Mouse (Mus musculus) limb, embryonic 15.5 days (tissue): Measurements from ENCODE around the gene 1700025G04Rik. TPM values are rescaled to one million over a fixed set of nuclear protein-coding genes. Genes with fewer than 3 reads are reported as not detected.

Experiments
- ATAC-seq: fragments of 200-750 bp; cut with Nextera tagmentation; 2 replicates; pipeline ENCODE4 v1.8.0; 2017; ENCODE audit warnings: low read depth, moderate TSS enrichment; ENCODE audit not compliant: insufficient number of reproducible peaks, low FRiP score, low TSS enrichment
- H3K27ac ChIP-seq: fragments of 300-500 bp; sonication (generic); 2 replicates; pipeline ENCODE4 v1.5.1; 2015; ENCODE audit warnings: moderate library complexity, mild to moderate bottlenecking, inconsistent platforms
- H3K27me3 ChIP-seq: fragments of 300-500 bp; sonication (generic); 2 replicates; pipeline ENCODE4 v1.6.1; 2015; ENCODE audit warnings: inconsistent platforms
- H3K36me3 ChIP-seq: fragments of 300-500 bp; sonication (generic); 2 replicates; pipeline ENCODE4 v1.6.1; 2015; ENCODE audit warnings: inconsistent platforms
- H3K4me1 ChIP-seq: fragments of 300-500 bp; sonication (generic); 2 replicates; pipeline ENCODE4 v1.6.1; 2015; ENCODE audit warnings: inconsistent platforms
- H3K4me2 ChIP-seq: fragments of 300-500 bp; sonication (generic); 2 replicates; pipeline ENCODE4 v1.6.1; 2015; ENCODE audit warnings: mild to moderate bottlenecking, inconsistent platforms
- H3K4me3 ChIP-seq: fragments of 300-500 bp; sonication (generic); 2 replicates; pipeline ENCODE4 v1.5.1; 2015; ENCODE audit warnings: mild to moderate bottlenecking, inconsistent platforms
- H3K9ac ChIP-seq: fragments of 300-500 bp; sonication (generic); 2 replicates; pipeline ENCODE4 v1.6.1; 2015; ENCODE audit warnings: inconsistent platforms
- H3K9me3 ChIP-seq: fragments of 300-500 bp; sonication (generic); 2 replicates; pipeline ENCODE4 v1.6.1; 2016; ENCODE audit warnings: inconsistent platforms
- WGBS: fragments of 180-500 bp; shearing (Covaris S2); methylation state at CpG from one replicate; pipeline ENCODE4 v1.1.7; 2015; 5-methylcytosine and 5-hydroxymethylcytosine counted together
- polyA plus RNA-seq: library from polyadenylated mRNA; unstranded; fragments of >200 nt; fragmentation: Nextera tagmentation; extraction: Ambion mirVana; gene quantifications from 2 replicates; pipeline ENCODE4 v1.2.1, GENCODE M21; 2015

1700025G04Rik gene
- polyA plus RNA-seq, 1 experiment from 2014 or later, result 40.3 TPM

GRCm38 (mm10) chr1:152088791-152089401 is 1.0 kb downstream of the 1700025G04Rik start:
- Histone ChIP-seq H3K4me2 (peak overlapping the region; percentile 87), H3K9ac (peak overlapping the region; percentile 93), H3K4me3 (peak overlapping the region; percentile 89), H3K36me3 (no peaks in the 10 kb centered on the region), H3K9me3 (no peaks in the 10 kb centered on the region), H3K27ac (peak overlapping the region; percentile 95), H3K4me1 (peaks cover 57% of the 10 kb centered on the region), H3K27me3 (no peaks in the 10 kb centered on the region)
- no peak for ATAC-seq
- 2% methylated on average over 16 of the region's 16 CpGs for WGBS

DNA sequence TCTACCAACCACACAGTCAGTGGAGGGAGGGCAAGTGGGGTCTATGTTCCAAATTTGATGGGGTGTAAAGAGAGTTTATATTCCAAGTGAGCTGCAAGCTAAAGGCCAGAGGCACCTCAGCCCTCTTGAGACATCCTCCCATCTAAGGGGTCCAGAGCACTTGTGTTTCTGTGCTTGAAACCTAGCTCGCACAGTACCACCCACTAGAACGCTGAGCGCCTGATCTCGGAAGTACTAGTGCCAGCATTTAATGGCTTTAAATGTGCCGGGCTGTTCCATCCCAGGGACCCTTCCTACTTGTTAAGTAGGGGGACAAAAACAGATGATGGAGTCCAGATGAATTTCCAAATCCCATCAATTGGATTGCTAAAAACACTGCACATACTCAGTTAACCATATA is 1.9 kb downstream of the 1700025G04Rik start:
- H3K9ac ChIP-seq, result no peak overlapping the region
- no peak overlapping the region for H3K27ac ChIP-seq
- no peaks in the 10 kb centered on the region for H3K27me3 ChIP-seq
- H3K36me3 ChIP-seq, result no peaks in the 10 kb centered on the region
- ATAC-seq, result no peak
- WGBS, result 48% methylated on average over 5 of the region's 5 CpGs
- peak overlapping the region; percentile 89 for H3K4me3 ChIP-seq
- H3K4me2 ChIP-seq, result peak overlapping the region; percentile 87
- no peaks in the 10 kb centered on the region for H3K9me3 ChIP-seq
- H3K4me1 ChIP-seq, result peaks cover 60% of the 10 kb centered on the region

DNA sequence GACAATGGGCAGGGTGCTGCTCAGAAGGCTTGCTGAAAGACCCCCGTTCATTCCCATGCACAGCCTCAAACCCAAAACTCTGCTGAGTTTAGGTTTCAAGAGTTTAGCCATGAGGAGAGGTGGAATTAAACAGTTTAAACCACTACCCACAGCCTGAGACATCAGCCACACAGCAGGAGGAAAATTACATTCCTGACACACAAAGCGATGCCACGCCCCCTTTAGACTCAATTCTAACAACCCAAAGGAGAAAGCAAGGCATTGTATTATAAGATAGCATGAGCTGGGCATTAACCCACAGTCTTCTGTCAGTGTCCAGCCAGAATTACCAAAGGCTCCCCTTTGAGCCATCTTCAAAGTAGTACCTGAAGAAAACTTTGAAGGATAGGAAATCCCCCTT is 3.0 kb downstream of the 1700025G04Rik start:
- Histone ChIP-seq H3K9ac (no peak overlapping the region), H3K36me3 (no peaks in the 10 kb centered on the region), H3K27ac (no peak overlapping the region), H3K27me3 (no peaks in the 10 kb centered on the region), H3K4me2 (no peak overlapping the region), H3K9me3 (no peaks in the 10 kb centered on the region), H3K4me1 (peaks cover 62% of the 10 kb centered on the region), H3K4me3 (no peak overlapping the region)
- ATAC-seq, result no peak
- 69% methylated on average over 3 of the region's 3 CpGs for WGBS

DNA sequence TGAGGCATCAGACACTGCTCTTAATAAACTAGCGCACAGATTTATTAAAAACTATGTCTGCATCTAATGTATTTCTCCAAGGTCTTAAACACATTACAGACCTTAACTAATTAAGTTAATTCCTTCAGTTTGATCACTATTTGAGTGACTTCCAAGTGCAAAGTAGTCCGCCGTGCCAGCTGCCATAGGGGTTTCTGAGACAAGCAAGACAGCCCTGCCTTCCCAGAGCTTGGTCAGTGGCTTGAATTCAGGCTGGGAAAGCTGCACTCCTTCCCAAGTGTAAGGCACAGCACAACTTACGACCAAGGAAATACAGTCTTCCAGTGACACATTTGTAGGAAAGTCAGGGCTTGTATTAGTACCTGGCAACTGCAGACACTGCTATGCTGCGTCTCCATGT is 4.4 kb downstream of the 1700025G04Rik start:
- H3K9ac ChIP-seq, result no peak overlapping the region
- H3K36me3 ChIP-seq, result no peaks in the 10 kb centered on the region
- peak overlapping the region; percentile 38 for H3K4me2 ChIP-seq
- peak overlapping the region; percentile 77; the same call in 1 of the 2 replicates for H3K27ac ChIP-seq
- no peak overlapping the region for H3K4me3 ChIP-seq
- H3K27me3 ChIP-seq, result no peaks in the 10 kb centered on the region
- no peaks in the 10 kb centered on the region for H3K9me3 ChIP-seq
- peaks cover 55% of the 10 kb centered on the region for H3K4me1 ChIP-seq
- no peak for ATAC-seq
- 52% methylated on average over 5 of the region's 5 CpGs for WGBS

- no peak overlapping the region for H3K9ac ChIP-seq
- peak; percentile 41 for ATAC-seq
- no peaks in the 10 kb centered on the region for H3K9me3 ChIP-seq
- peak overlapping the region; percentile 38 for H3K4me2 ChIP-seq
- H3K4me1 ChIP-seq, result peaks cover 55% of the 10 kb centered on the region
- H3K4me3 ChIP-seq, result peak overlapping the region; percentile 23
- H3K27ac ChIP-seq, result peak overlapping the region; percentile 77
- H3K27me3 ChIP-seq, result no peaks in the 10 kb centered on the region
- WGBS, result 4% methylated on average over 15 of the region's 15 CpGs
- no peaks in the 10 kb centered on the region for H3K36me3 ChIP-seq
Measured at GRCm38 (mm10) chr1:152084638-152085345, 5.1 kb downstream of the 1700025G04Rik start.

GRCm38 (mm10) chr1:152081954-152082711 is 7.8 kb downstream of the 1700025G04Rik start:
- no peak overlapping the region for H3K4me2 ChIP-seq
- H3K9me3 ChIP-seq, result no peaks in the 10 kb centered on the region
- H3K36me3 ChIP-seq, result no peaks in the 10 kb centered on the region
- H3K27ac ChIP-seq, result no peak overlapping the region
- 80% methylated on average over 8 of the region's 8 CpGs for WGBS
- no peaks in the 10 kb centered on the region for H3K27me3 ChIP-seq
- no peak overlapping the region for H3K4me3 ChIP-seq
- H3K4me1 ChIP-seq, result peaks cover 38% of the 10 kb centered on the region
- H3K9ac ChIP-seq, result no peak overlapping the region
- ATAC-seq, result no peak

- Histone ChIP-seq H3K4me3 (no peak overlapping the region), H3K27me3 (no peaks in the 10 kb centered on the region), H3K9ac (no peak overlapping the region), H3K4me2 (no peak overlapping the region), H3K9me3 (no peaks in the 10 kb centered on the region), H3K36me3 (no peaks in the 10 kb centered on the region), H3K27ac (no peak overlapping the region), H3K4me1 (peaks cover 28% of the 10 kb centered on the region)
- WGBS, result 89% methylated on average over 7 of the region's 7 CpGs
- ATAC-seq, result no peak
Measured at GRCm38 (mm10) chr1:152081121-152081520, 8.8 kb downstream of the 1700025G04Rik start.

GRCm38 (mm10) chr1:152080244-152080643 is 9.7 kb downstream of the 1700025G04Rik start:
- ATAC-seq, result no peak
- 50% methylated on average over 6 of the region's 6 CpGs for WGBS
- Histone ChIP-seq H3K27ac (no peak overlapping the region), H3K9ac (no peak overlapping the region), H3K4me2 (no peak overlapping the region), H3K36me3 (no peaks in the 10 kb centered on the region), H3K27me3 (no peaks in the 10 kb centered on the region), H3K4me3 (no peak overlapping the region), H3K9me3 (no peaks in the 10 kb centered on the region), H3K4me1 (peaks cover 19% of the 10 kb centered on the region)

DNA sequence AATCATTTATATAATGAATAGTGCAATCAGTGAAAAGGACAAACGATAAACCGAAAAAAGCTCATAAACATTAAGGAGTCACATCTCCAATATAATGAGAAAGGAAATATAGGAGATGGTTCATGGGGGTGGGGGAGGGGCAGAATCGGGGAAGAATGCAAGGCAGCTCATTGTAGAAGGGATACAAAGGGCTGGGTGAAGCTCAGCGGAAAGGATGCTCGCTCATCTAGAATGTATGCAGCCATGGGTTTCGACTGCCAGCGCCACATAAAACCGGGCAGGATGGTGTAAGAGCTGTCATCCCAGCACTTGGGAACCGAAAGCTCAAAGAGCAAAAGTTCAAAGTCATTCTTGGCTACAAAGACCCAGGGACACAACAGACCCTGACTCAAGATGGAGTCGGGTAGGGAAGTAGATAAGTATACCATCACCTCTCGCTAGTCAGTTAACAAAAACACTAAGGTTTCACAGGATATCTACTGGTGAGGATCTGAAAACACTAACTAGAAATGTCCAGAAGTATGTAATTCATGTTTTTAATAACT is 12.7 kb downstream of the 1700025G04Rik start:
- Histone ChIP-seq H3K36me3 (no peaks in the 10 kb centered on the region), H3K4me1 (0 out of 2 replicates have a peak, but pooled peaks cover 2% of the 10 kb centered on the region), H3K9me3 (no peaks in the 10 kb centered on the region), H3K4me3 (no peak overlapping the region), H3K27ac (no peak overlapping the region), H3K4me2 (no peak overlapping the region), H3K27me3 (no peaks in the 10 kb centered on the region), H3K9ac (no peak overlapping the region)
- ATAC-seq, result no peak
- 79% methylated on average over 11 of the region's 11 CpGs for WGBS

GRCm38 (mm10) chr1:152076222-152076845 is 13.6 kb downstream of the 1700025G04Rik start:
- Histone ChIP-seq H3K4me2 (no peak overlapping the region), H3K4me3 (no peak overlapping the region), H3K36me3 (no peaks in the 10 kb centered on the region), H3K4me1 (no peaks in the 10 kb centered on the region), H3K9me3 (no peaks in the 10 kb centered on the region), H3K27ac (no peak overlapping the region), H3K9ac (no peak overlapping the region), H3K27me3 (no peaks in the 10 kb centered on the region)
- WGBS, result 78% methylated on average over 14 of the region's 14 CpGs
- ATAC-seq, result no peak

DNA sequence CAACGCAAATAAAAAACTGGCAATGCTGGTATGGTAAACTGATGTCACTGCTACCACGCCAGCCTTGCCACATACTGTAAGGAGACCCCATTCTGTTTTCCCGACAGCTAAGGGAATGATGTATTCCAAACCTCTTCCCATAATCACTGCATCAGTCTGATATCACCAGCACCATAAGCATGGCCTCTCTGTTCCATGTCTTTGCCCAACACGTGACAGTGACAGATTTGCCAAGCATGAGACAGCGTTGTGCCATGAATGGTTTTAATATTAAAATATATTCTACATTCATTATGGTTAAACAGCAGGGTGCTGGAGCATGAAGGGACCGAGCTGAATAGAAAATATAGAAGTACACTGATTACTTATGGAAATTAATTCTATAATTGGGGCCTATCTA is 14.2 kb downstream of the 1700025G04Rik start:
- Histone ChIP-seq H3K4me2 (no peak overlapping the region), H3K9ac (no peak overlapping the region), H3K4me3 (no peak overlapping the region), H3K27me3 (no peaks in the 10 kb centered on the region), H3K4me1 (no peaks in the 10 kb centered on the region), H3K27ac (no peak overlapping the region), H3K9me3 (no peaks in the 10 kb centered on the region), H3K36me3 (no peaks in the 10 kb centered on the region)
- ATAC-seq, result no peak
- WGBS, result 92% methylated on average over 6 of the region's 6 CpGs
